Mouse (Mus musculus) neural tube, embryonic 15.5 days (tissue): Measurements from ENCODE around the gene Tmem30b. TPM values are rescaled to one million over a fixed set of nuclear protein-coding genes. Genes with fewer than 3 reads are reported as not detected.
A peak's percentile ranks its signal among the peaks of the same experiment; 100 is the strongest.

Source experiments
- ATAC-seq: fragments of 200-750 bp; cut with Nextera tagmentation; 2 replicates; pipeline ENCODE4 v1.8.0; 2017; ENCODE audit warnings: mild to moderate bottlenecking, moderate TSS enrichment, moderate library complexity; ENCODE audit not compliant: low FRiP score
- H3K27ac ChIP-seq: fragments of 300-500 bp; sonication (generic); replicated peaks from 2 replicates; pipeline ENCODE4 v1.5.1; 2015; ENCODE audit warnings: mild to moderate bottlenecking, inconsistent platforms
- H3K27me3 ChIP-seq: fragments of 300-500 bp; sonication (generic); replicated peaks from 2 replicates; pipeline ENCODE4 v1.6.1; 2015; ENCODE audit warnings: inconsistent platforms
- H3K36me3 ChIP-seq: fragments of 300-500 bp; sonication (generic); 2 replicates; pipeline ENCODE4 v1.6.1; 2015; ENCODE audit warnings: inconsistent platforms
- H3K4me1 ChIP-seq: fragments of 300-500 bp; sonication (generic); 2 replicates; pipeline ENCODE4 v1.6.1; 2015; ENCODE audit warnings: inconsistent platforms
- H3K4me2 ChIP-seq: fragments of 300-500 bp; sonication (generic); 2 replicates; pipeline ENCODE4 v1.6.1; 2015; ENCODE audit warnings: inconsistent platforms, mild to moderate bottlenecking, moderate library complexity
- H3K4me3 ChIP-seq: fragments of 300-500 bp; sonication (generic); replicated peaks from 2 replicates; pipeline ENCODE4 v1.5.1; 2015; ENCODE audit warnings: mild to moderate bottlenecking, inconsistent platforms
- H3K9ac ChIP-seq: fragments of 300-500 bp; sonication (generic); replicated peaks from 2 replicates; pipeline ENCODE4 v1.6.1; 2015; ENCODE audit warnings: mild to moderate bottlenecking, inconsistent platforms
- H3K9me3 ChIP-seq: fragments of 300-500 bp; sonication (generic); replicated peaks from 2 replicates; pipeline ENCODE4 v1.6.1; 2016; ENCODE audit warnings: inconsistent platforms
- WGBS: fragments of 180-500 bp; shearing (Covaris S2); methylation state at CpG from one replicate; pipeline ENCODE4 v1.1.7; 2015; ENCODE audit warnings: mixed read lengths; 5-methylcytosine and 5-hydroxymethylcytosine counted together
- polyA plus RNA-seq: library from polyadenylated mRNA; unstranded; fragments of >200 nt; fragmentation: Nextera tagmentation; extraction: Ambion mirVana; gene quantifications from 2 replicates; pipeline ENCODE4 v1.2.1, GENCODE M21; 2015

The Tmem30b gene
- 0.52 and 5.4 TPM in 2 replicates for polyA plus RNA-seq

DNA sequence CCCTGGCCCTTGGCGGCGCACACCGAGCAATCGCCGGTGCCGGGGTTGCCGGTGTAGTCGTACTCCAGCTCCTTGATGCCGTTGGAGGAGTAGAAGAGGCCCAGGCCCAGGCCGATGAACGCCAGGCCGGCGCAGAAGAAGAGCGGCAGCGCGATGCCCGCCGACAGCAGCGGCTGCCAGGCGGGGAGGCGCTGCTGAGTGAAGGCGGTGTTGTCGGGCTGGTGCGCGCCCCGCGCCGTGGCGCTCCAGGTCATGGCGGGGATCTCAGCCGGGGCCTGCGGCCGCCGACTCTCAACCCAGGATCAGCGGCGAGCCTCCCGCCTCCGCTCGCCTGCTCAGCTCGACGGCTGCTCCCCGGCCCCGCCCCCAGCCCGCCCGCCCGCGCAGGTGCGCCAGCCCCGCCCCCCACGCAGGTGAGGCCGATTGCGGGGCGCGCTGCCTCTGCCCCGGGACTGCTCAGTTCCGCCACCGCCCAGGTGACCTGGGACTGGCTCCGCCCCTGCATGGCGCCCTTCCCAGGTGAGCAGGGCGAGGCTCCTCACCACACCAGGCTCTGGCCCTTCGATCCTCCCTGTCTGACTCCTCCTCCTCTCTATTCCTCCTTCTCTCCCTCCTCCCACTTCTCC lies at the start of gene Tmem30b:
Gene Tmem30b, minus strand, starts transcription at position 307 of the 626 bp plus-strand sequence.
- 0 out of 2 replicates have a peak within 1 kb of the TSS, but pooled peaks have one; percentile 7 for H3K9ac ChIP-seq
- 3% methylated on average over 38 of the region's 61 CpGs for WGBS
- ATAC-seq, result 0 out of 2 replicates have a peak, but pooled peaks have one; percentile 31

DNA sequence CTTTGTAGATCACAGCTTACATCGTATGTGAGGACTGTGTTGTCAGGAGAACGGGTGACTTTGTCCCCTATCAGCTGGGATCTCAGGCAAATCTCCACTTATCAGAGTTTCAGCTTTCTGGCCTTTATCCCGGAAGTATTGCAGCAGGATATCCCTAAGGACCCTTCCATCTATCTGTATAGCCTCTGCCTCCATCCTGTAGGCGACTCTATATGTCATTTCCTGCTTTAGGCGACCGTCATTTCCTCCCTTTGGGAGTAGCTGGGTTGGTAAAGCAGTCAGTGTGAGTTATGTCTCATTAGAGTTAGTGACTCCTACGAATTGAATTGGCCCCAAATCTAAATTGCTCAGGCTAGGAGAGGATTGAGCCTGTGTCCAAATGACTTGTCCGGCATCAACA lies 49.0 kb upstream of the Tmem30b start:
- H3K4me1 ChIP-seq, result no peaks in the 10 kb centered on the region
- no peak overlapping the region for H3K4me3 ChIP-seq
- no peak overlapping the region for H3K27ac ChIP-seq
- WGBS, result 58% methylated on average over 8 of the region's 8 CpGs
- H3K36me3 ChIP-seq, result no peaks in the 10 kb centered on the region
- no peak overlapping the region for H3K4me2 ChIP-seq
- H3K9ac ChIP-seq, result no peak overlapping the region
- H3K27me3 ChIP-seq, result no peaks in the 10 kb centered on the region
- ATAC-seq, result no peak
- no peaks in the 10 kb centered on the region for H3K9me3 ChIP-seq

More for the DNA sequence above, at the start of gene Tmem30b:
- peak within 1 kb of the TSS; percentile 38 for H3K4me3 ChIP-seq
- no peaks in the 10 kb centered on the region for H3K9me3 ChIP-seq
- no peak within 1 kb of the TSS for H3K27ac ChIP-seq
- peak within 1 kb of the TSS; percentile 59 for H3K4me2 ChIP-seq
- H3K4me1 ChIP-seq, result peaks cover 14% of the 10 kb centered on the region
- H3K36me3 ChIP-seq, result no peaks in the 10 kb centered on the region
- peaks cover 88% of the 10 kb centered on the region for H3K27me3 ChIP-seq

DNA sequence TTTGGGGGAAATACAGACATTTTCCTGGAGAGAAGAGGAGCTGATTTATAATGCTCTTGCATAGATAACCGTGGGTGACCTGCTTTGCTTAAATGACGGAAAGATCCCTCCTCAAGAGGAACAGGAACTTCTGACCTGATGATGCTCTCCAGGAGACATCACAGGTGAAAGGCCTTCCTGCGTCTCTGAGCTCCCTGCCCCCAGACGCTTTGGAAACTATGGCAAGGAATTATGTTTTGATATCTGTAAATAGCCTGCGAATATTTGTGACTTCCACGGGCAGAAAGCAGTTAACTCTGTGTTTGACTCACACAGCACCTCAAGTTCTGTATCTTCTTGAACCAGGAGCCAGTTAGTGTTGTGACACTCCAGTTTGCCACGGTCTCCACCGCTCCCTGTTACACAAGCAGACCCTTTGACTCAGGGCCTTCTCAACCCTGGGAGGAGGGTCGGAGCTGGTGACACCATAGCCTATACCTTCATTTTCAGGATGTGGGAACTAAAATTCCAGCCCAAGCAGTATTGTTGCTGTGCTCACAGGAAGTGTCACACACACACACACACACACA lies 48.1 kb upstream of the Tmem30b start:
- no peak overlapping the region for H3K9ac ChIP-seq
- no peaks in the 10 kb centered on the region for H3K36me3 ChIP-seq
- no peak overlapping the region for H3K4me3 ChIP-seq
- 90% methylated on average over 9 of the region's 9 CpGs for WGBS
- no peak overlapping the region for H3K27ac ChIP-seq
- H3K9me3 ChIP-seq, result no peaks in the 10 kb centered on the region
- no peak overlapping the region for H3K4me2 ChIP-seq
- ATAC-seq, result no peak
- H3K27me3 ChIP-seq, result no peaks in the 10 kb centered on the region
- no peaks in the 10 kb centered on the region for H3K4me1 ChIP-seq

DNA sequence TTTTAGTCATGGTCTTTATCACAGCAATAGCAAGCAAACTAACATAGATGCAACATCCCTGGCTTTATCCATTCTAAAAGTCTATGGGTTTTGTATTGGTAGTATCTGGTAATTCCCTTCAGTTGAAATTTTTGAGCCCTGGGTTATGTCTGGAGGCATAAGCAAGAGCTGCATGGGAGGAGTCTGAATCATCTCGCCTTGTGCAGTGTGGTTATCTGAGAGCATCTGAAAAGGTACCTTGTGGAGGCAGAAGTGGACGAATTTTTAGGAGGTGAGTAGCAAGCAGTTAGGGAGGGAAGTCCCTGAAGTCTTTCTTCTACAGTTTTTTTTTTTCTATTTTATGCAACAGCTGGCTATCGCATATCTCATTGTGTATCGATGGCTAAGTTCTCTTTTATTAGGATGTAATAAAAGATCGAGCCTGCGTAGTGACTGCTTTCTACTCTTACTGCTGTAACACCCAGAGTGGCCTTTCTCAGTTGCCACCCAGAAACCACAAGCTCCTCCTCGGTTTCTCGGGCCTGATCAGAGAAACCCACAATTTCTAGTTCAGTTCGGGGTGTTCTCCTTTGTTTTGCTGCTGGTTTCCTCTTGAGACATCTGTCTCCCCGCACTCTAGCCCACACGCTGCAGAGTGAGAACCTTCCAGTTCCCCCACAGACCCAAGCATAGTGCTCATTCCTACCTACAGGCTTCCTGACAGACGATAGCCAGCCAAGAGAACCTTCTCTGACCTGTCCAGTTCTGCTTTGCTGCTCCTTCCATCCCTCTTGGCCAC lies 47.0 kb upstream of the Tmem30b start:
- H3K27ac ChIP-seq, result no peak overlapping the region
- H3K4me3 ChIP-seq, result no peak overlapping the region
- H3K27me3 ChIP-seq, result no peaks in the 10 kb centered on the region
- no peaks in the 10 kb centered on the region for H3K36me3 ChIP-seq
- no peak overlapping the region for H3K4me2 ChIP-seq
- 89% methylated on average over 12 of the region's 12 CpGs for WGBS
- no peaks in the 10 kb centered on the region for H3K9me3 ChIP-seq
- H3K9ac ChIP-seq, result no peak overlapping the region
- H3K4me1 ChIP-seq, result no peaks in the 10 kb centered on the region
- ATAC-seq, result no peak

DNA sequence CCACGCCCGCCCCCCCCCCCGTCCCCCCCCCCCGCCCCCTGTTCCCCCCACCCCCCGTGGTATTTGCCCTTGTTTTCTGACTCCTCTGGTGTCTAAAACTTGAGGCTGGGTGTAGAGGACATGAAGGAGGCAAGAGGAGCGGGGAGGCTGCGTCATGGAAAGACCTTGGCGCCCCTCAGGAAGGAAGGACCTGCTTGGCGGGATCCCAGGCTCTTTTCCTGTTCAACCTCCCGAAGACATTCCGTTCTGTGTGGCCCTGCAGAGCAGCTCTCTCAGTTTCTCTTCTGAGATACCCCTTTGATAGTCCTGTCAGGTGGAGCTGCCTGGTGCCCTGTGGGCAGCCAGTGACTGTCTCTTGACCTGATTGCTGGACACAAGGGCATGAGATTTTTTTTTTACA lies 45.4 kb upstream of the Tmem30b start:
- Histone ChIP-seq H3K27me3 (peaks cover 6% of the 10 kb centered on the region), H3K4me1 (no peaks in the 10 kb centered on the region), H3K4me3 (no peak overlapping the region), H3K4me2 (no peak overlapping the region), H3K27ac (no peak overlapping the region), H3K9me3 (no peaks in the 10 kb centered on the region), H3K9ac (no peak overlapping the region), H3K36me3 (no peaks in the 10 kb centered on the region)
- no peak for ATAC-seq
- 86% methylated on average over 6 of the region's 11 CpGs for WGBS

DNA sequence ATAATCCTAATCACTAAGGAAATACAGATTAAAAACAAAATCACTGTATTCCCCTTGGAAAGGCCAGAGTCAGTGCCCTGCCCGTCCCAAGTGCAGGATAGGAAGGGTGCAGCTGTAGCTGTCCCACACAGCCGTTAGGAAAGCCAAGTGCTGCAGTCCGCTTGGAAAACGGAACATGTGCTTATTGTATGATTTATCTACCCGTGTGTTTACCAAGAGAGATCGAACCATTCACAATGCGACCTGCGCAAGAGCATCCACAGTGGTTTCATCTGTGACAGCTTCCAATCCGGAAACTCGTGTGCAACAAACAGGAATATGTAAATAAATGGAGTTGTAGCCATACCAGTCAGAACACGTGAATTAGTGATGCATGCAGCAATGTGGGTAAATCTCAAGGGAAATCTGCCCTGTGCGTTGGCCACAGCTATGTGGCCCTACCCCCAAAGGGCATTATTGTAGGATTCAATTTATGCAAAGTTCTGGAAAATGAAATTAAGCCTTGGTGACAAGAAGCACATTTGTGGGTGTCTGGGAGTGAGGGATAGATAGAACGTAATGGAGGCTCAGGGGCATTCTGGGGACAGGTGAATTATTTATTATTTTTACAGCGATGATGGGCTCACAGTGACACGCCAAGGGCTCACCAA lies 44.6 kb upstream of the Tmem30b start:
- Histone ChIP-seq H3K36me3 (no peaks in the 10 kb centered on the region), H3K9me3 (no peaks in the 10 kb centered on the region), H3K4me3 (no peak overlapping the region), H3K27me3 (peaks cover 13% of the 10 kb centered on the region), H3K4me1 (peaks cover 6% of the 10 kb centered on the region), H3K27ac (no peak overlapping the region), H3K4me2 (no peak overlapping the region), H3K9ac (no peak overlapping the region)
- 70% methylated on average over 15 of the region's 15 CpGs for WGBS
- ATAC-seq, result no peak

DNA sequence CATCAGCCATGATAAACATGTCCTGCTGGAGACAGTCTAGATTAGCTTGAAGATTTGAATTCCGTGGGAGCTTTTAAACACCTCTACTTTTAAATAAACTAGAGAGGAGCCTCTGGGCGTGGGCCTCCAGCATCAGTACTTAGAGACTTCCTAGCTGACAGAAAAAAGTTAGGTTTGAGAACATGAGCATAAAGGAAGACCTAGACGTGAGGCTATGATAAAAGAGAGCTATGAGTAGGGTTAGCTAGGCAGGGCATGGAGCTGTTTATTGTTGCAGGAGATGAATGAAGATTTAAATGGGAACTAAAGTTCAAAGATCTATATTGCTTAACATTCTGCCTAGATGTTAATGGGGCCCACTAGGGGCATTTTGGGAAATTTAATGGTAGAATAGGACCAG lies 41.1 kb upstream of the Tmem30b start:
- Histone ChIP-seq H3K36me3 (no peaks in the 10 kb centered on the region), H3K4me2 (0 out of 2 replicates have a peak overlapping the region, but pooled peaks have one; percentile 1), H3K9ac (no peak overlapping the region), H3K4me3 (no peak overlapping the region), H3K27ac (no peak overlapping the region), H3K4me1 (peaks cover 22% of the 10 kb centered on the region), H3K27me3 (peaks cover 24% of the 10 kb centered on the region), H3K9me3 (no peaks in the 10 kb centered on the region)
- ATAC-seq, result no peak
- WGBS, result 72% methylated on average over 3 of the region's 3 CpGs

DNA sequence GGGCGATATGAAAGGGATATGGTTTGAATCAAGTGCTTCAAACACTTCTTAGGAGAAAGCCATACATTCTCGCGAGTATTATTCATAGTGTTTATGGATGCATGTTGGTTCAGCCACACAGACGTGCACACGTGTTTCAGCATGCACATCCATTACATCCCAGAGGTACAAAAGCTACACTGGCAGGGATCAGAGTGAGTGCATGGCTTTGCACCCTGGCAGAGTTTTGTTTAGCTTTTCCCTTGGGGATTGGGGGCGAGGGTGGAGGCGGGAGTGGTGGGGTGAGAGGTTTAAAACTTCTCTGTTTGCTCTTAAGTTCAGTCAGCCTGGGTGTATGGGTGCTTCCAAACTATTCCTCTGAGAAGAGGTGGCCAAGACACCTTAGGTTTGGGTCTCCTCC lies 39.7 kb upstream of the Tmem30b start:
- Histone ChIP-seq H3K27ac (no peak overlapping the region), H3K4me2 (peak overlapping the region; percentile 96), H3K4me1 (peaks cover 22% of the 10 kb centered on the region), H3K9me3 (no peaks in the 10 kb centered on the region), H3K36me3 (no peaks in the 10 kb centered on the region), H3K27me3 (peaks cover 29% of the 10 kb centered on the region), H3K4me3 (peak overlapping the region; percentile 73), H3K9ac (0 out of 2 replicates have a peak overlapping the region, but pooled peaks have one; percentile 26)
- ATAC-seq, result no peak
- 2% methylated on average over 7 of the region's 7 CpGs for WGBS

DNA sequence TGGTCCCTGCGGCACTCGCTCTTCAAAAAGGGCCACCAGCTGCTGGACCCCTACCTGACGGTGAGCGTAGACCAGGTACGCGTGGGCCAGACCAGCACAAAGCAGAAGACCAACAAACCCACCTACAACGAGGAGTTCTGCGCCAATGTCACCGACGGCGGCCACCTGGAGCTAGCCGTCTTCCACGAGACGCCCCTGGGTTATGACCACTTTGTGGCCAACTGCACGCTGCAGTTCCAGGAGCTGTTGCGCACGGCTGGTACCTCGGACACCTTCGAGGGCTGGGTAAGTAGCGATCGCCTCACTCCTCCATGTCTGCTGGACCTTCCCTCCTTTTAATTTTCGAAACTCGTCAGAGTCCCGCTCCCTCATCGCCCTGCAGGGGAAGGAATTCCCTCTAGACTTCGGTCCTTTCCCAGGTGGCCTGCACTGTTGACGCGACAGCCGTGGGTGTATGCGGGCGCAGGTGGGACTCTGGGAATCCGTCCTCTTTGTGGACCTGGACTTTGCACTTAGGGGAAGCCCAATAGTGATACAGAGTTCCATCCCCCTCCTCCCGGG lies 39.1 kb upstream of the Tmem30b start:
- Histone ChIP-seq H3K4me2 (peak overlapping the region; percentile 96), H3K4me1 (peaks cover 22% of the 10 kb centered on the region), H3K27me3 (peaks cover 29% of the 10 kb centered on the region), H3K36me3 (no peaks in the 10 kb centered on the region), H3K4me3 (peak overlapping the region; percentile 73), H3K9ac (peak overlapping the region; percentile 72), H3K9me3 (no peaks in the 10 kb centered on the region), H3K27ac (peak overlapping the region; percentile 75)
- peak; percentile 46; the same call in 1 of the 2 replicates for ATAC-seq
- WGBS, result 1% methylated on average over 33 of the region's 33 CpGs

DNA sequence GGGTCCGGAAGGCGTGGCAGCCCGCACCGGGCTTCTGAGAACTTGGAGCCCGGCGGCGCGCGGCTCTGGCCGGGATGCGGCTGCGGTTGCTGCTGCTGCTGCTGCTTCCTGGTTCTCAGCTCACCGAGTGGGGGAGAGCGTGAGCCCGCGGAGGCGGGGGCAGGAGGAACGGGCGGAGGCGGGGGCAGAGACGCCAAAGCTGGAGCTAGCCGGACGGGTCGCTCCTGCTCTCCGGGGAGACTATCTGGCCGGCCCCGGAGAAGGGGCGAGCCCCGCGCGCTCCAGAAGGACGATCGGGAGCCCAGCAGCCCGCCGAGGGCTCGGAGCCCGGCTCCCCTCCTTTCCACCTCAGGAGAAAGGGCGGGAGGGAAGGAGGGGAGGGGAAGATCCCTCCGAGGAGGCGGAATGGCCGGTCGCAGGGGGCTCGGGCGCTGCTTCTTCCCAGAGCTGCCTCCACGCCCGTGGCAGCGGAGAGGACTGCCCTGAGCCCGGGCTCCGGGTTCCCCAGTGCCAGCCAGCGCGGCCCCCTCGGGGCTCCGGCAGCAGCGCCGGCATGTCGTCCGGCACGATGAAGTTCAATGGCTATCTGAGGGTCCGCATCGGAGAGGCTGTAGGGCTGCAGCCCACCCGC lies 38.5 kb upstream of the Tmem30b start, which contains the start of gene Prkch:
Gene Prkch, plus strand, starts transcription at position 187 of the 631 bp plus-strand sequence.
- WGBS, result 0% methylated on average over 51 of the region's 61 CpGs
- Histone ChIP-seq H3K27ac (peak within 1 kb of the TSS; percentile 75), H3K4me1 (peaks cover 22% of the 10 kb centered on the region), H3K9me3 (no peaks in the 10 kb centered on the region), H3K4me3 (peak within 1 kb of the TSS; percentile 73), H3K27me3 (peaks cover 29% of the 10 kb centered on the region), H3K36me3 (no peaks in the 10 kb centered on the region), H3K4me2 (peak within 1 kb of the TSS; percentile 96), H3K9ac (peak within 1 kb of the TSS; percentile 72)
- peak; percentile 90 for ATAC-seq
